Mouse (Mus musculus) gastrocnemius, postnatal 4 days (tissue): ENCODE measurements around the gene St3gal4. TPM values are rescaled to one million over a fixed set of nuclear protein-coding genes. Genes with fewer than 3 reads are reported as not detected.

Experiments
- DNase-seq, 2 experiments: peaks; one replicate each; pipeline ENCODE4 v3.0.0; 2021 to 2022; ENCODE audit warnings: low spot score in 2 of 2, mixed read lengths in 2 of 2
- total RNA-seq, 2 experiments: library from RNA; stranded (reverse); gene quantifications; 2 replicates each; pipeline ENCODE4 v1.2.3; 2021

The St3gal4 gene
- total RNA-seq, 2 experiments from 2014 or later: 20.1 to 22.6 TPM

- no peak for DNase-seq
Measured at GRCm38 (mm10) chr9:35131637-35132397, 12.7 kb upstream of the St3gal4 start.

- no peak for DNase-seq
Measured at GRCm38 (mm10) chr9:35128995-35129418, 9.9 kb upstream of the St3gal4 start.

GRCm38 (mm10) chr9:35128564-35128963 is 9.5 kb upstream of the St3gal4 start:
- DNase-seq: no peak

- no peak for DNase-seq
Measured at GRCm38 (mm10) chr9:35127561-35127960, 8.5 kb upstream of the St3gal4 start.

- DNase-seq: no peak
Measured at GRCm38 (mm10) chr9:35127147-35127546, 8.1 kb upstream of the St3gal4 start.

- DNase-seq: no peak
Measured at GRCm38 (mm10) chr9:35124678-35124955, 5.5 kb upstream of the St3gal4 start.

GRCm38 (mm10) chr9:35123804-35124677 is 5.0 kb upstream of the St3gal4 start:
- no peak for DNase-seq

GRCm38 (mm10) chr9:35123456-35123803 is 4.4 kb upstream of the St3gal4 start:
- DNase-seq: no peak

GRCm38 (mm10) chr9:35122551-35123266 is 3.6 kb upstream of the St3gal4 start:
- no peak for DNase-seq

- DNase-seq: no peak
Measured at GRCm38 (mm10) chr9:35118563-35118962, 505 bp downstream of the St3gal4 start.

- peak in 1 of 2 experiments; percentile 37 for DNase-seq
Measured at GRCm38 (mm10) chr9:35117384-35118295, 1.4 kb downstream of the St3gal4 start.

- peak; percentile 72 to 81 for DNase-seq
Measured at GRCm38 (mm10) chr9:35116391-35117381, 2.4 kb downstream of the St3gal4 start.

- no peak for DNase-seq
Measured at GRCm38 (mm10) chr9:35115804-35116203, 3.3 kb downstream of the St3gal4 start.

GRCm38 (mm10) chr9:35115299-35115698 is 3.8 kb downstream of the St3gal4 start:
- DNase-seq: no peak

- DNase-seq: no peak
Measured at GRCm38 (mm10) chr9:35114234-35114633, 4.8 kb downstream of the St3gal4 start.

- DNase-seq: peak; percentile 59 to 75
Measured at GRCm38 (mm10) chr9:35111941-35112595, 7.0 kb downstream of the St3gal4 start.

GRCm38 (mm10) chr9:35111446-35111845 is 7.6 kb downstream of the St3gal4 start:
- no peak for DNase-seq

GRCm38 (mm10) chr9:35110567-35110966 is 8.5 kb downstream of the St3gal4 start:
- DNase-seq: no peak

GRCm38 (mm10) chr9:35110051-35110450 is 9.0 kb downstream of the St3gal4 start:
- DNase-seq: no peak
